Mouse (Mus musculus) intestine, postnatal 0 days (tissue): ENCODE measurements around the gene Hcn2. TPM values are rescaled to one million over a fixed set of nuclear protein-coding genes. Genes with fewer than 3 reads are reported as not detected.

Experiments
- ATAC-seq: fragments of 200-750 bp; cut with Nextera tagmentation; 2 replicates; pipeline ENCODE4 v1.8.0; 2017; ENCODE audit warnings: mild to moderate bottlenecking, moderate TSS enrichment, moderate library complexity
- H3K27ac ChIP-seq: fragments of 300-500 bp; sonication (generic); 2 replicates; pipeline ENCODE4 v1.5.1; 2014; ENCODE audit warnings: mild to moderate bottlenecking, low read depth, low read length, moderate library complexity
- H3K27me3 ChIP-seq: fragments of 300-500 bp; sonication (generic); replicated peaks from 2 replicates; pipeline ENCODE4 v1.6.1; 2014; ENCODE audit warnings: low read length, mixed read lengths; ENCODE audit not compliant: control insufficient read depth, insufficient read depth
- H3K36me3 ChIP-seq: fragments of 300-500 bp; sonication (generic); 2 replicates; pipeline ENCODE4 v1.6.1; 2014; ENCODE audit warnings: mild to moderate bottlenecking, moderate library complexity; ENCODE audit not compliant: control insufficient read depth, insufficient read depth
- H3K4me1 ChIP-seq: fragments of 300-500 bp; sonication (generic); replicated peaks from 2 replicates; pipeline ENCODE4 v1.6.1; 2014; ENCODE audit warnings: antibody characterized with exemption, low read length, mixed read lengths; ENCODE audit not compliant: control insufficient read depth, insufficient read depth
- H3K4me2 ChIP-seq: fragments of 300-500 bp; sonication (generic); replicated peaks from 2 replicates; pipeline ENCODE4 v1.6.1; 2014; ENCODE audit warnings: low read depth, mild to moderate bottlenecking, moderate library complexity
- H3K4me3 ChIP-seq: fragments of 300-500 bp; sonication (generic); 2 replicates; pipeline ENCODE4 v1.5.1; 2014; ENCODE audit warnings: low read depth, low read length
- H3K9ac ChIP-seq: fragments of 300-500 bp; sonication (generic); 2 replicates; pipeline ENCODE4 v1.6.1; 2014; ENCODE audit warnings: mild to moderate bottlenecking, low read depth, low read length
- H3K9me3 ChIP-seq: fragments of 300-500 bp; sonication (generic); 2 replicates; pipeline ENCODE4 v1.6.1; 2016; ENCODE audit warnings: mixed run types; ENCODE audit not compliant: control insufficient read depth
- CTCF ChIP-seq: sonication (generic); IDR thresholded peaks from 2 replicates; pipeline ENCODE4 v1.5.1; 2016; ENCODE audit warnings: low read depth, mild to moderate bottlenecking, control low read depth, antibody characterized with exemption, moderate library complexity
- WGBS: fragments of 180-500 bp; shearing (Covaris S2); extraction: QIAGEN DNeasy Blood & Tissue Kit; methylation state at CpG from one replicate; pipeline ENCODE4 v1.1.7; 2014; 5-methylcytosine and 5-hydroxymethylcytosine counted together
- polyA plus RNA-seq: library from polyadenylated mRNA; unstranded; fragments of >200 nt; fragmentation: Nextera tagmentation; extraction: Ambion mirVana; gene quantifications from 2 replicates; pipeline ENCODE4 v1.2.1, GENCODE M21; 2015

Hcn2 gene
- polyA plus RNA-seq, 1 experiment from 2014 or later: 0.38 TPM

DNA sequence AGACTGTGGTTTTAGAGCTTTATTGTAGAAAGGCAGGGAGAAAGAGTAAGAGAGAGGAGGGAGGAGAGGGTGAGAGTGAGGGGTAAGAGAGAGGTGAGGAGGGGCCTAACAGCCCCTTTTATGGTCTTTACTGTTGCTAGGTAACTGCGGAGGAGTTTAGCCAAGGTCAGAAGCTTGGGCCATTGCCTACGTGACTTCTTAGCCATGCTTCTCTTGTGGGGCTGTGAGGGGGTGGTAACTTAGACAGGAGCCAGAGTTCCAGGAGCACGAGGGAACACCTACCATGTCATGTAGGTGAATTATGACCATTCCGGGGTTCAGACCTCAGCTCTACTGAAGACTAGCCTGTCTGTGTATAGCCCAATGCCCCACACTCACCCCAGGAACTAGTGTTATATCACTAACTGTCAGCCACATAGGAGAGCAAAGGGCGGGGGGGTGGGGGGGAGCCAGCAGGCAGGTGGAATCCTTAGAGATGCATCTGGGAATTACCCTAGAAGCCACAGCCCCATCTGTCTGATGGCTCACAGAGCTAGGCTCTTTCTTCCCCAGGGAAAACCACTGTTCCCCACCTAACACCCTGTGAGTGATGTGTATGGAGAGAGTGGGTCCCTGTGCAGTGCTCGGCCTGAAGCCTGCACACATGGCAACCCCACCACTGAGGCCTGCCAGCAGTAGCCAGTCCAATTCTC is 44.9 kb upstream of the Hcn2 start:
- 48% methylated on average over 6 of the region's 6 CpGs for WGBS
- no peak overlapping the region for H3K4me2 ChIP-seq
- ATAC-seq: no peak
- TF ChIP-seq CTCF: no peak
- H3K27ac ChIP-seq: no peak overlapping the region
- no peaks in the 10 kb centered on the region for H3K27me3 ChIP-seq
- no peak overlapping the region for H3K9ac ChIP-seq
- H3K9me3 ChIP-seq: no peaks in the 10 kb centered on the region
- H3K36me3 ChIP-seq: peaks cover 5% of the 10 kb centered on the region
- H3K4me1 ChIP-seq: peaks cover 7% of the 10 kb centered on the region; the same call in 1 of the 2 replicates
- H3K4me3 ChIP-seq: no peak overlapping the region

DNA sequence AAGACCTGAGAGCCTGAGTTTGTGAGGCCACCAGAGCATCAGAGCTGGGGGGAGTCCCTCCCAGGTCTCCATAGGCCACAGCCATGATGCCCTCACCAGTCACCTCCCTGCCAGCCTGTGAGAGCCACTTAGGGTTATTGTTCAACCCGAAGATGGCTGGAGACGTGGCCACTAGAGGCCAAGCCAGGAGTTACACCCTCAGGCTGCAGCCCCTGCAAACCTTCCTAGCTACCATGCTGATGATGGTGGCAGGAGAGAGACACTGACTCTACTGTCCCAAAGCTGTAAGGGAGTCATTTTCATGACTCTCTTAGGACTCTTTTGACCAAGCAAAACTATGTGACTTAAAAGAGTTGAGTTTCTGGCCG is 44.4 kb upstream of the Hcn2 start:
- H3K4me2 ChIP-seq: no peak overlapping the region
- H3K9me3 ChIP-seq: no peaks in the 10 kb centered on the region
- H3K36me3 ChIP-seq: peaks cover 5% of the 10 kb centered on the region
- H3K27me3 ChIP-seq: no peaks in the 10 kb centered on the region
- TF ChIP-seq CTCF: peak; percentile 28
- no peak for ATAC-seq
- H3K9ac ChIP-seq: no peak overlapping the region
- H3K4me3 ChIP-seq: no peak overlapping the region
- WGBS: 47% methylated on average over 3 of the region's 3 CpGs
- H3K27ac ChIP-seq: no peak overlapping the region
- H3K4me1 ChIP-seq: peaks cover 7% of the 10 kb centered on the region; the same call in 1 of the 2 replicates

DNA sequence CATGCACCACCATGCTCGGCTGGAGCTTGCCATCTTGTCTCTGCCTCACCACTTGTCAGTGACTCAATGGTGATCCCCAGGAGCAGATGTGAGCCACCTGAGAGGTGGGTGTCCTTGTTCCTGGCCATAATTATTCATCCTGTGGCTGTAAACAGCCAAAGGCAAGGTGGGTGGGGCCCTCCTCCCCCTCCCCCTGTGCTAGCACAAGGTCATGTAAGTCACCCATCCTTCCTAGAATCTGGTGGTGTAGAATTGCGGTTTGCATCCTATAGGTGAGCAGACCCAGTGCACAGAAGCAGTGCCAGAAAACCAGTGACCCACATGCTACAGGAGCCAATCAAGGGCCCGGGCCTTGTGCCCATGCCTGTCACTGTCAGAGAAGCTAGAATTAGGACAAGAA is 43.4 kb upstream of the Hcn2 start:
- Histone ChIP-seq H3K4me3 (no peak overlapping the region), H3K27me3 (no peaks in the 10 kb centered on the region), H3K9me3 (no peaks in the 10 kb centered on the region), H3K4me1 (peaks cover 7% of the 10 kb centered on the region; the same call in 1 of the 2 replicates), H3K9ac (no peak overlapping the region), H3K27ac (no peak overlapping the region), H3K36me3 (peaks cover 5% of the 10 kb centered on the region), H3K4me2 (no peak overlapping the region)
- TF ChIP-seq CTCF: no peak
- ATAC-seq: no peak
- 89% methylated on average over 3 of the region's 3 CpGs for WGBS

DNA sequence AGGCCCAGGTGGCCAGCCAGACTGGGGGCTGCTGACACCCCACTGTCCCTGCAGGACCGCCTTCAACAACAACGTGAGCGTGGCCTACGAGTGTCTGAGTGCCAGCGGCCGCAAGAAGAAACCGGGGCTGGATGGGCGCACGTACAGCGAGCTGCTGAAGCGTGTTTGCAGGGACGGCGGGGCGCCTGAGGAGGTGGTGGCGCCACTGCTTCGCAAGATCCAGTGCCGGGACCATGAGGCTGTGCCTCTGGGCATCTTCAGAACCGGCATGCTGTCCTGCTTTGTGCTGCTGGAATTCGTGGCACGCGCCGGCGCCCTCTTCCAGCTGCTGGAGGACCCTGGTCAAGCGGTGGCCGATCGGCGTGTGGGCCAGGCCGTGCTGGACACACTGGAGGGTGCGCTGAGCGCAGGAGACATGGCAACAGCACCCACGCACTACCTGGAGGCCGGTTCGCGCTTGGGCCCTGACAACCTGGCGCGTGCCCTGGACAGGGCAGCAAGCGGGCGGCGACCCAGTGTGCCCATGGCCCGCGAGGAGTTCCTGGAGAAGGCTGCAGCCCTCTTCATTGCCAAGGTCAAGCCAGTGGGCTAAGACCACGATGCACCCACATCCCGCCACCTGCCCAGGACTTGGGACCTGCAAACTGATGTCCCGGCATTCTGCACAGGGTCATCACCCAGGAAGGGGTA is 40.9 kb upstream of the Hcn2 start:
- H3K9me3 ChIP-seq: no peaks in the 10 kb centered on the region
- no peak overlapping the region for H3K4me2 ChIP-seq
- 0 out of 2 replicates have a peak, but pooled peaks cover under 1% of the 10 kb centered on the region for H3K4me1 ChIP-seq
- no peak overlapping the region for H3K9ac ChIP-seq
- WGBS: 69% methylated on average over 43 of the region's 44 CpGs
- no peak overlapping the region for H3K4me3 ChIP-seq
- no peak for TF ChIP-seq CTCF
- no peak for ATAC-seq
- H3K36me3 ChIP-seq: peaks cover 5% of the 10 kb centered on the region
- H3K27me3 ChIP-seq: no peaks in the 10 kb centered on the region
- H3K27ac ChIP-seq: no peak overlapping the region

DNA sequence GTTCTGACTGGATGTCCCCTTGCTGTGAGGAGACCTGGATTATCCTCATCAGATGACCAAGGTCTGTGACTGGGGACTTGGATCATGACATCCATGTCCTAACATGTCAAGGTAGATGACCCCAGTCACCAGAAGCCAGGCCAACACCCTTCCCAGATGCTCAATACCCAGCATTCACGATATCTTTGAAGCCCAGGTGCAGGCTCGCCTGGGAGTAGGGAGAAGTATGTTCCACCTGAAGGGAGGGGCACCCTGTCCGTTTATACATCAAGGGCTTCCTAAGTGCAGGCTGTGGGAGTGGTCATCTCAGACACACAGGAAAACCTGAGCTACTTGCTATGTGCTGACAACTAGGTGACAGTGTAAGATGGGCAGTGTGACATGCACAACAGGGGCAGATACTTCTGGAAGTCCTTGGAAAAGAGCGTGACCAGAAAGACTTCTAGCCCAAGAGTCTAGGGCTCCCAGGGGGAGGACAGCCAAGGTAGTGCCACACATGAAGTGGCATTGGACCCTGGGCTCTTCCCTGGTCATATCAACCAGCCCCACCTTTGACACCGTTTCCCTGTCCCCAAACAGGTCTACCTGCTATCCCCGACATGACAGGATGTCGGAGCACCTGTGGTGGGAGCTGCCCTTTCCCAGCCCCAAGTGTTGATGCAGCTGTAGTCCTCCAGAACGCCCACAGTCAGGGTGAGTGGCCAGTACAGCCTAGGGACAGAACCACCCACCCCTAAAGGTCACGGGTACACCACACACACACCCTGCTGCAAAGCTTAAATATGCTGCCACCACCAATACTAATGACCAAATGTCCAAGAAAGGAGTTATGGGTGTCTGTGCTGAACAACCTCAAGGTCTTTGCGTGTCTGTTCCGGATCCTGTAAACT is 35.6 kb upstream of the Hcn2 start:
- Histone ChIP-seq H3K4me3 (peak overlapping the region; percentile 72), H3K9me3 (no peaks in the 10 kb centered on the region), H3K27me3 (no peaks in the 10 kb centered on the region), H3K4me2 (peak overlapping the region; percentile 60), H3K27ac (peak overlapping the region; percentile 17), H3K4me1 (no peaks in the 10 kb centered on the region; the same call in 1 of the 2 replicates), H3K9ac (0 out of 2 replicates have a peak overlapping the region, but pooled peaks have one; percentile 23), H3K36me3 (peaks cover 20% of the 10 kb centered on the region)
- ATAC-seq: peak; percentile 15; the same call in 1 of the 2 replicates
- 20% methylated on average over 11 of the region's 11 CpGs for WGBS
- TF ChIP-seq CTCF: no peak
